Mouse (Mus musculus): Measurements from ENCODE around the gene Dnaaf5.

- TF ChIP-seq FLI1 (IDR thresholded peaks at IDR 0.05; ENCODE audit: low read length) (no peak), GATA1 (IDR thresholded peaks at IDR 0.05; ENCODE audit: borderline replicate concordance, low read length) (no peak)
Observed at GRCm38 (mm10) chr5:139118139-139118960, 31.7 kb upstream of the Dnaaf5 start.

All from megakaryocyte, embryonic 14.5 days (primary cell).